Mouse (Mus musculus): ENCODE results near the gene L3mbtl3. TPM values are rescaled to one million over a fixed set of nuclear protein-coding genes. Genes with fewer than 3 reads are reported as not detected.

Gene L3mbtl3
- polyA plus RNA-seq, 1 experiment, result 4.0 TPM

DNA sequence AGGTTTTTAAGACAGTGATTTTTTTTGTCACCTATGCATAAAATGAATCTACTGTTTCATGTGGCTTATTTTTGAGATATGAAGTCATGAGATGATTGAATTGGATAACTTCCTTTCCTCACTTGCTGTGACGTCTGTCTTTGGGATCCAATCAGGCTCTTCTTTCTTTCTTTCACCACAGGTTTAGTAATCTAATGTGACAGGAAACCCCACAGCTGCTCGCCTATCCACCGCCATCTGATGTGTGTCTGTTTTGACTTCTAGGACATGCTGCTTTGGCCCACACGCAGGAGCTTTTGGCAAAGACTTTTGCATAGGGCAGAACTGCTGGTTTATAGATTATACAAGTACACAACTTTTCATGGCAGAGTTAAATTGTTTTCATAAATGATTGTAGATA is 115.9 kb downstream of the L3mbtl3 start:
- Histone ChIP-seq H3K27me3 (ENCODE audit: control insufficient read depth, insufficient read depth, insufficient read length) (no peaks in the 10 kb centered on the region), H3ac (ENCODE audit: control insufficient read depth, insufficient read length) (no peak overlapping the region)

DNA sequence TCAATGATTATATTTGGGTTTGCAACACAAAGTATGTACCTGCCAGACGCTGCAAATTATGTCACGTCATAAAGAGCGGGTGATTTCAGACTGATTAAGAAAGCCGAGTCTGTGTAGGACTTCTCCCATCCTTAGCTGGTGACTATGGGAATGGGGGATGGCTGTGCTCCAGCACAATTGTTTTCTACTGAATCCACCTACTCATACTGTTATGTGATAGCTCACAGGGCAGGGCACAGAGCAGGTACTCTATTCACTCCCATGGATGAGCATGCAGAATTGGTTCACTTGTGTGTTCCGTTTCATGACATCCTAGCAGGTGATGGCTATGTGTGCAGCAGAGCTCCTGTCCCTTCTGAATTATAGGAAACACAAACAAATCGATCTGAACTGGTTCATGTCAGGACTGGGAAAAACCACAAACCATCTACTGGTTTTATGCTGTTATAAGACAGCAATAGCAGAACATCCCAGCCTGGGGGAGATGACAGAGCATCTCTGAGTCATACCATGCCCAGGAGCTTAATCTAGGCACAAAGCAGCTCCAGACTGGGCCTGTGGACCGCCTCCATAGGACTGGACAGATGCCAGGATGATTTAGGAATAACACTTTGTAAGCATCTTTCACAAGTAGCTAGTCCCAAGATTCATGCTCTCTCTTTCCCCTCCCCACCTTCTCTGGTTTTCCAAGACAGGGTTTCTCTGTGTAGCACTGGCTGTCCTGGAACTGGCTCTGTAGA is 126.2 kb downstream of the L3mbtl3 start:
- Histone ChIP-seq H3K36me3 (ENCODE audit: control insufficient read depth, insufficient read depth) (no peaks in the 10 kb centered on the region), H3K4me2 (ENCODE audit: low read depth) (peak overlapping the region; percentile 52), H3K79me2 (ENCODE audit: control insufficient read depth, insufficient read depth) (no peaks in the 10 kb centered on the region), H3ac (ENCODE audit: control insufficient read depth, insufficient read length) (no peak overlapping the region), H3K4me3 (no peak overlapping the region), H3K27me3 (ENCODE audit: control insufficient read depth, insufficient read depth, insufficient read length) (no peaks in the 10 kb centered on the region)
- no peak for TF ChIP-seq TCF12 (IDR thresholded peaks at IDR 0.05; ENCODE audit: insufficient read depth, poor library complexity, severe bottlenecking)
- no peak for TF ChIP-seq SRF (IDR thresholded peaks at IDR 0.05; ENCODE audit: control insufficient read depth, insufficient read length, low read depth)
- TF ChIP-seq CEBPB (IDR thresholded peaks at IDR 0.05; ENCODE audit: insufficient read depth, poor library complexity, severe bottlenecking), result no peak
- TF ChIP-seq REST (IDR thresholded peaks at IDR 0.05; ENCODE audit: insufficient read depth, insufficient read length), result no peak
- no peak for TF ChIP-seq POLR2A (IDR thresholded peaks at IDR 0.05; ENCODE audit: insufficient read length, low read depth)
- TF ChIP-seq E2F4 (IDR thresholded peaks at IDR 0.05; ENCODE audit: insufficient read depth), result no peak

More for the DNA sequence above, 115.9 kb downstream of the L3mbtl3 start:
- H3K36me3 ChIP-seq (ENCODE audit: control insufficient read depth, insufficient read depth), result no peaks in the 10 kb centered on the region
- H3K79me2 ChIP-seq (ENCODE audit: control insufficient read depth, insufficient read depth), result no peaks in the 10 kb centered on the region
- H3K4me2 ChIP-seq (ENCODE audit: low read depth), result no peak overlapping the region
- TF ChIP-seq MAX (IDR thresholded peaks at IDR 0.05; ENCODE audit: low read depth) (no peak), MYOG (IDR thresholded peaks at IDR 0.05; ENCODE audit: control insufficient read depth in 1 of 3, insufficient read depth in 1 of 3, insufficient read length in 2 of 3, low read depth in 2 of 3) (no peak), REST (IDR thresholded peaks at IDR 0.05; ENCODE audit: insufficient read depth, insufficient read length) (no peak), POLR2AphosphoS2 (IDR thresholded peaks at IDR 0.05; ENCODE audit: insufficient read length, low read depth) (no peak), SRF (IDR thresholded peaks at IDR 0.05; ENCODE audit: control insufficient read depth, insufficient read length, low read depth) (no peak), POLR2A (IDR thresholded peaks at IDR 0.05; ENCODE audit: insufficient read length, low read depth) (no peak), E2F4 (IDR thresholded peaks at IDR 0.05; ENCODE audit: insufficient read depth) (no peak), CEBPB (IDR thresholded peaks at IDR 0.05; ENCODE audit: insufficient read depth, poor library complexity, severe bottlenecking) (no peak), USF1 (IDR thresholded peaks at IDR 0.05; ENCODE audit: low read depth) (no peak), MYOD1 (IDR thresholded peaks at IDR 0.05; ENCODE audit: control insufficient read depth in 1 of 3, insufficient read length in 2 of 3, low read depth in 2 of 3) (no peak), TCF12 (IDR thresholded peaks at IDR 0.05; ENCODE audit: insufficient read depth, poor library complexity, severe bottlenecking) (no peak), TCF3 (IDR thresholded peaks at IDR 0.05; ENCODE audit: insufficient read length, low read depth) (no peak)
- H3K4me3 ChIP-seq, result no peak overlapping the region

DNA sequence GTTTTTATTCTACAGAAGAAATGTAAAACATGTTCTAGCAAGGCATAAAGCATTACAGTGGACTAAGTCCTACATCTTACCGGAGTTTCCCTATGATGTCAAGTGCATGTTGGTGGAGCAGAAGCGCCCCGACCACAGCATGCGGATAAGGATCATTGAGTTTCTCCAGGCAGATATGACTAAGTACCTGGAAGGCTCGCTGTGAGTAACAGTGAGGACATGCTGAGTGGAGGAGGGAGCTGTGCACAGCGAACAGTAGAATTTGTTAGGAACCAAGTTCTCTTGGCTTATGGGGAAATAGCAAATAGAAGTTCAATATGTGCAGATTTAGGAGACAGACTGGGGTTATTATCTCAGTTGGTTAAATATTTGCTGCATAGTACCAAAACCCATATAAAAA is 131.3 kb downstream of the L3mbtl3 start:
- Histone ChIP-seq H3K36me3 (ENCODE audit: control insufficient read depth, insufficient read depth) (no peaks in the 10 kb centered on the region), H3K4me2 (ENCODE audit: low read depth) (no peak overlapping the region), H3ac (ENCODE audit: control insufficient read depth, insufficient read length) (no peak overlapping the region), H3K79me2 (ENCODE audit: control insufficient read depth, insufficient read depth) (no peaks in the 10 kb centered on the region), H3K27me3 (ENCODE audit: control insufficient read depth, insufficient read depth, insufficient read length) (no peaks in the 10 kb centered on the region), H3K4me3 (no peak overlapping the region)
- TF ChIP-seq MYOD1 (IDR thresholded peaks at IDR 0.05; ENCODE audit: control insufficient read depth in 1 of 3, insufficient read length in 2 of 3, low read depth in 2 of 3) (no peak), TCF3 (IDR thresholded peaks at IDR 0.05; ENCODE audit: insufficient read length, low read depth) (no peak), REST (IDR thresholded peaks at IDR 0.05; ENCODE audit: insufficient read depth, insufficient read length) (no peak), USF1 (IDR thresholded peaks at IDR 0.05; ENCODE audit: low read depth) (no peak), POLR2A (IDR thresholded peaks at IDR 0.05; ENCODE audit: insufficient read length, low read depth) (no peak), MAX (IDR thresholded peaks at IDR 0.05; ENCODE audit: low read depth) (no peak), POLR2AphosphoS2 (IDR thresholded peaks at IDR 0.05; ENCODE audit: insufficient read length, low read depth) (no peak)

DNA sequence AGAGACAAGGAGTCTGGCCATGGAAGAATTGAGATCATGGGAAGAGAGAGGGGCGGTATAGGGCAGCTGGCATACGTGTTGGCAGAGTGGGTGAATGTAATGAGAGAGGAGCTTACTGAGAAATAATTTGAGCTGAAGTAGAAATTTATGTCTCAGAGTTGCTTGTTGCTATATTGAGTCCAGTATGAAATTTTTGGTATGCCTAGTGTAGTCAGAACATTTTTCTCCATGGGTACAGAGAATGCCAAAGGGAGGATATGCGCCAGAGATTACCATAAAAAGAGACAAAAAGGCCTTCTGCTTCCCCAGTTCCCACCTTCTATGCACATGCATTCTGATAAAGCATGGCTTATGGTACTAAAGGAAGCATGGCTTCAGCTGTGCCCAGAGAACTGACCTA is 132.6 kb downstream of the L3mbtl3 start:
- no peaks in the 10 kb centered on the region for H3K36me3 ChIP-seq (ENCODE audit: control insufficient read depth, insufficient read depth)
- no peaks in the 10 kb centered on the region for H3K27me3 ChIP-seq (ENCODE audit: control insufficient read depth, insufficient read depth, insufficient read length)
- no peak overlapping the region for H3K4me2 ChIP-seq (ENCODE audit: low read depth)
- H3K4me3 ChIP-seq, result no peak overlapping the region
- H3ac ChIP-seq (ENCODE audit: control insufficient read depth, insufficient read length), result no peak overlapping the region
- TF ChIP-seq TCF12 (IDR thresholded peaks at IDR 0.05; ENCODE audit: insufficient read depth, poor library complexity, severe bottlenecking) (no peak), SRF (IDR thresholded peaks at IDR 0.05; ENCODE audit: control insufficient read depth, insufficient read length, low read depth) (no peak), TCF3 (IDR thresholded peaks at IDR 0.05; ENCODE audit: insufficient read length, low read depth) (no peak), CEBPB (IDR thresholded peaks at IDR 0.05; ENCODE audit: insufficient read depth, poor library complexity, severe bottlenecking) (no peak), REST (IDR thresholded peaks at IDR 0.05; ENCODE audit: insufficient read depth, insufficient read length) (no peak), MYOD1 (IDR thresholded peaks at IDR 0.05; ENCODE audit: control insufficient read depth in 1 of 3, insufficient read length in 2 of 3, low read depth in 2 of 3) (no peak), POLR2AphosphoS2 (IDR thresholded peaks at IDR 0.05; ENCODE audit: insufficient read length, low read depth) (no peak), POLR2A (IDR thresholded peaks at IDR 0.05; ENCODE audit: insufficient read length, low read depth) (no peak), USF1 (IDR thresholded peaks at IDR 0.05; ENCODE audit: low read depth) (no peak), MAX (IDR thresholded peaks at IDR 0.05; ENCODE audit: low read depth) (no peak), MYOG (IDR thresholded peaks at IDR 0.05; ENCODE audit: control insufficient read depth in 1 of 3, insufficient read depth in 1 of 3, insufficient read length in 2 of 3, low read depth in 2 of 3) (no peak), E2F4 (IDR thresholded peaks at IDR 0.05; ENCODE audit: insufficient read depth) (no peak)
- H3K79me2 ChIP-seq (ENCODE audit: control insufficient read depth, insufficient read depth), result no peaks in the 10 kb centered on the region

DNA sequence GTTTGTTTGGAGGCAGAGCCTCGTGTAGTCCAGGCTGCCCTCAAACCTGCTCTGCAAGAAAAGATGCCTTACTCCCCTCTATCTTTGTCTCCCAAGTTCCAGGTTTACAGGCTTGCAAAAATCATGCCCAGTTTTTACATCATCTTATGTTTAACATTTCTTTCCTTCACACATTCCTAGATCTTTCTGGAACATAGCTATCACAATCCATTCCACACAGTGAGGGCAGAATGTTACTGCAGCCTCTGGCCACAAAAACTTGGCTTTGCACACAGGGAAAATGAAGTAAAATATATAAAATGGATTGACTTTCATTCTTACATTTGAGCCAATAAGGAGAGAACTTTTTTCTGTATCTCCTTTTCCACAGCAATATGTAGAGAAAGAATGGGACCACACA is 136.7 kb downstream of the L3mbtl3 start:
- Histone ChIP-seq H3K4me3 (no peak overlapping the region), H3K4me2 (ENCODE audit: low read depth) (no peak overlapping the region), H3ac (ENCODE audit: control insufficient read depth, insufficient read length) (no peak overlapping the region), H3K27me3 (ENCODE audit: control insufficient read depth, insufficient read depth, insufficient read length) (no peaks in the 10 kb centered on the region), H3K36me3 (ENCODE audit: control insufficient read depth, insufficient read depth) (no peaks in the 10 kb centered on the region), H3K79me2 (ENCODE audit: control insufficient read depth, insufficient read depth) (no peaks in the 10 kb centered on the region)
- TF ChIP-seq MAX (IDR thresholded peaks at IDR 0.05; ENCODE audit: low read depth), result no peak

All from myocyte (in vitro differentiated cells).